Mouse (Mus musculus) testis, adult 2 months (tissue): ENCODE data around the gene Rapgef3.

Experiments used
- CTCF ChIP-seq: fragments of 200-500 bp; IDR thresholded peaks from 2 replicates; pipeline ENCODE4 v1.5.1; 2012; ENCODE audit warnings: low read depth, mild to moderate bottlenecking, inconsistent platforms, low read length, moderate library complexity; ENCODE audit not compliant: control insufficient read depth, insufficient read depth, insufficient replicate concordance
- POLR2A ChIP-seq: fragments of 200-500 bp; IDR thresholded peaks from 2 replicates; pipeline ENCODE4 v1.6.1; 2012; ENCODE audit warnings: low read depth, mild to moderate bottlenecking, inconsistent platforms, low read length, moderate library complexity; ENCODE audit not compliant: control insufficient read depth

DNA sequence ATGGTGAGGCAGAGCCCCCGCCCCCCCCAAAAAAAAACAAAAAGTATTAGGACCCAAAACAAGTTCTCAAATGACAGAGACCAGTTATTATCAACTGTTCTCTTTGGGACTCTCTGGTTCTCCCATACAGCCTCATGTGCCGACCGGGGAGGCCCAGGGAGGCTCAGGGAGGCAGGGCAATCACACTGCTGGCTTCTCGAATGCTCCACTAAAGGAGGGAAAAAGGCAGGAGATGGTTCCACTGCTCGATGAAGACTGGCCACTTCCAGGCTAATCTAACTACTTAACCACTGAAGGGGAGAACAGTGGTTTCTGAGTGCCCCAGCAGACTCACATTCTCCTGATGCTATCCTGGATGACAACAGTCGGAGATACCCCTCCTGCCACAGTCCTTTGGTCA is 55.2 kb downstream of the Rapgef3 start:
- TF ChIP-seq CTCF (no peak), POLR2A (no peak)
